Mouse (Mus musculus) frontal cortex, postnatal 14 days (tissue): ENCODE measurements around the gene Pbx4.

Source experiments
- DNase-seq, 2 experiments: peaks; one replicate each; pipeline ENCODE4 v3.0.0; 2022; ENCODE audit warnings: low spot score in 2 of 2

Gene Pbx4

DNA sequence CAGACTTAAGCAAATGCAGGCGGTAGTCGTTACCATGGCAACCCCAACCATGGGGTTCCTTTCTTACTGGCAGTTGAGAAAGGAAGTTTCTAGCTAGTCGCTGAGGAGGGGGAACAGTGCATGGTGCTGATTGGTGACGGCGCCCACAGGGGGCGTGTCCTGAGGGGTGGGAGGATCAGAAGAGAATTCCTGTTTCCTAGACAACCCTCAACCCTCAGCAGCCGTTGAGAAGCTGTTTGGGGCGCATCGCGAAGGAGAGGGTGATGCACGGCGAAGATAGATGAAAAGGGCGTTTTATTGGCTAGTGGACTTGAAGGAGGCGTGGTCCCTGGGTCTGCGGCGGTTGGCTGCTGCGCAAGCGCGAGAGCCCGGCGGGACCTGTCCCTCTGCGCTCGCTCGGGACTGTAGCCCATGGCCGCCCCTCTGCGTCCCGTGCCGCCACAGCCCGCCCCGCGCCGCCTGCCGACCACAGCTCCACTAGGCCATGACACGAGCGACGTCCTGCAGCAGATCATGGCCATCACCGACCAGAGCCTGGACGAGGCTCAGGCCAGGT lies at the start of gene Pbx4:
Gene Pbx4, plus strand, starts transcription at position 194 of the 556 bp plus-strand sequence.
- peak; percentile 92 to 97 for DNase-seq

DNA sequence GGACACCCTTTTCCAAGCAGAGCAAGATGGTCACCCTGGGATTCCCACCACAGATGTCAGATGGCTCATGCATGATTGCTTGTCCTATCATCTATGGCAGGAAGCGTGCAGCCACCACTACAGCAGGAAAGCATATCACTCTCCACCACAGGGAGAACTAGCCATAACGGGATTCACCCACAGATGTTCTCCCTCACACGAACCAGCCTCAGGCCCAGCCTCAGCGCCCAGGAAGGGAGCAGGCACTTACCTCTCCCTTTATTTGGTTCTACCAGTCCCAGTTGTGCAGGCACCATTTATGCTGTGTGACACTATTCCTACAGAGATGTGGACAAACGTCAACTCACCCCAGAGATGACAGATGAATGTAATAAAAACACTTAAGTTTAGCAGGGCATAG lies 43.2 kb upstream of the Pbx4 start:
- DNase-seq, result peak in 1 of 2 experiments; percentile 2

DNA sequence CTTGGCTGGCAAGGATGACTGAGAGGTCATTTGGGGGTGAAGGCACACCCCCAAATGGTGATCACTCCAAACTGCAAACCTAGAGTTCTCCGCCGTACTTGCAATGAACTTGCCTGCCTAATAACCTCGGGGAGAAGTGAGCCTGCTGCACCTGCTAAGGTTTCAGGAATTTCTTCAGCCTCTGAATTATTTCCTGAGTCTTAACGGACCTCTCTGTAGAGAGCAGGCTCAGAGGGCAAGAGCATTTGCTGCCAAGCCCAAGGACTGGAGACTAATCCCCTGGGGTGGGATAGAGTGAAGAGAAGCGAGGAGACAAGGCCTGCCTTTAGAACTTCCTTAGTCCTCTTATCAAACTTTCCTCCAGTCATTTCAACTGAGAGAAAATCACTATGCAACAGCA lies 42.6 kb upstream of the Pbx4 start:
- DNase-seq, result peak in 1 of 2 experiments; percentile 2

DNA sequence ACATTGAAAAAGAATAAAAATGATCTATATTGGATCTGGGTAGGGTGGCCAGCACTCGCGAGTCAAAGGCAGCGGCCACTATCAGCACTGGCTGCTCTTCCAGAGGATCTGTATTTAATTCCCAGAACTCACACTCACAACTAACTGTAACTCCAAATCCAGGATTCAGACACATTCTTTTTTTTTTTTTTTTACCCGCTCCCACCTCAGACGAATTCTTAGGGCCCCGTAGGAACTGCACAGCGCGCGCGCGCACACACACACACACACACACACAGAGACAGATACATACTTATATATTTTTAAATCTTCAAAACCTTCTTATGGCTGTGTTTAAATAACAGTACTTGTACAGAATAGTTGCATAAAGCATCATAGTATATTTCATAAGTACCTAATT lies 41.9 kb upstream of the Pbx4 start:
- peak in 1 of 2 experiments; percentile 1 for DNase-seq

DNA sequence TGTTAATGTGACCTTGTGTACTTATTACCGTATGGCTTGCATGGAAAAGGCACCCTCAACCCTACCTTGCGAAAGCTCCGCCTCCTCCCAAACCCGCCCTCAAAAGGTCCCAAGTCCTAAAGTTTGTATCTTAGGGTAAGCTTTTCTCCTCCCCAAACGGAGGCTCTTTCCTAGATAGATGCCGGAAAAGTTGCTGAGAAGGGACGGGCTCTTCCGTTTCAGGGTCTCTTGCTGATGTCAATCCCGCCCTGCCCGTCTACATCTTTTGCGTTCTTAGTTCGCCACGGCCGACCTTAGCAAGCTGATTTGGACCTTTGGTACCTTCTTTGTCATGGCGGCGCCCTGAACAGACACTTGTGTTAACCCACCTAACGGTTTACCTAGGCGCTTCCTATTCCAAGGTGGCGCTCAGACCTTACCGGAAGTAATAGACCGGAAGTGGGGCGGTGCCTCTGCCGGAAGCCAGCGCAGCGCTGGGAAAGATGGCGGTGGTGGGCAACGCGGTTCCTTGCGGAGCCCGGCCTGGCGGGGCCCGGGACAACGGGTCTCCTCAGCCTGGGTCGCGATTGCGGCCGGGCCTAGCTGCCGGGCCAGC lies 41.4 kb upstream of the Pbx4 start, which contains the start of the genes Atp13a1 and Zfp866:
Gene Atp13a1, plus strand, starts transcription at position 391 of the 595 bp plus-strand sequence.
Gene Zfp866, minus strand, starts transcription at position 406 of the 595 bp plus-strand sequence.
- DNase-seq, result peak; percentile 76 to 82

DNA sequence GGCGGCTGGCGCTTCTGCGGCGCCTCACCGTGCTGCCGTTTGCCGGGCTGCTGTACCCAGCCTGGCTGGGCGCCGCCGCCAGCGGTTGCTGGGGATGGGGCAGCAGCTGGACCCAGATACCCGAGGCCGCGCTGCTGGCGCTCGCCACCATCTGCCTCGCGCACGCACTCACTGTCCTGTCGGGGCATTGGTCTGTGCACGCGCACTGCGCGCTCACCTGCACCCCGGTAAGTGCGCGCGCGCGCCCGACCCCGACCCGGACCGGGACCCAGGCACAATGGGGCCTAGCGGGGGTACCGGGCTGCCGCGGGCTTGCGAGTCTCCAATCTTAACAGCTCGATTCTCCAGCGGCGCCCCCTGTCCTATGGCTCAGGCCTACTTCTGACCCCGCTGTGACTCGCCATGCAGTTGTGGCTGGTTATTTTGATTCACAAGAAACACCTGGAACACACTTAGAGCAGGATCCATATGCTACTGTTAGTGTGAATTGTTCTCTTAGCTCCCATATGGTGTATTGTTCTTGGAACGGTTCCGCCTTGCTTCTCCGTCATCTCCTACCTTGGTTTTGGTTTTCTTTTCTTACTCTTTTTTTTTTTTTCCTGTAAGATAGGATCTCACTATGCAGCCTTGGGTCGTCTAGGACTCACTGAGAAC lies 40.7 kb upstream of the Pbx4 start:
- no peak for DNase-seq

DNA sequence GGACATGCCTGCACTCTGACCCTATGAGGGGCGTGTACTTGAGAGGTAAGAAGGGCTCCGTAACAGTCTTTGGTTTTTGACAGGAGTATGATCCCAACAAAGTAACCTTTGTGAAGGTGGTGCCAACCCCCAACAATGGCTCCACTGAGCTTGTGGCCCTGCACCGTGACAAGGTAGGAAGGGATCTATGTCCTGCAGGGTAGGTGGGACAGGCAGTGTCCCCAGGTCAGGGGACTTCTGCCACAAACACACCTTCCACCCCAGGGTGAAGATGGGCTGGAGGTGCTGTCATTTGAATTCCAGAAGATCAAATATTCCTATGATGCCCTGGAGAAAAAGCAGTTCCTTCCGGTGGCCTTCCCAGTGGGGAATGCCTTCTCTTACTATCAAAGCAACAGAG lies 38.6 kb upstream of the Pbx4 start:
- DNase-seq, result no peak

DNA sequence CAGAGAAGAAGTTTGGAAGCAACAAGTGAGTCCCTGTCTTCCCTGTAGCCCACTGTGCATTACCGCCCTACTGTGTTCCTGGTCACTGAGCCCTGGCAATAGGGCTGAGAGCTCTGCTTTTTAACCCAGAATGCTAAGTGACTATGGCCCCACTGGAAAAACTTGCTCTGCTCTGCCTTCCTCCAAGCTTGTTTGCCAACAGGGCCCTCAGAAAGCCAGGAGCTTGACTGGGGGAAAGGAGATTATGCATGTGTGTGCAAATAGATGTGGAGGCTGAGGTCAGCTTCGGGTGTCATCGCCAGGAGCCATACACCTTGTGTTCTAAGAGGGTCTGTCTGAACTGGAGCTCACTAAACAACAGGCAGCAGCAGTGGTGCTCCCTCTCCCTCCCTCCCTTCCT lies 38.2 kb upstream of the Pbx4 start:
- no peak for DNase-seq

DNA sequence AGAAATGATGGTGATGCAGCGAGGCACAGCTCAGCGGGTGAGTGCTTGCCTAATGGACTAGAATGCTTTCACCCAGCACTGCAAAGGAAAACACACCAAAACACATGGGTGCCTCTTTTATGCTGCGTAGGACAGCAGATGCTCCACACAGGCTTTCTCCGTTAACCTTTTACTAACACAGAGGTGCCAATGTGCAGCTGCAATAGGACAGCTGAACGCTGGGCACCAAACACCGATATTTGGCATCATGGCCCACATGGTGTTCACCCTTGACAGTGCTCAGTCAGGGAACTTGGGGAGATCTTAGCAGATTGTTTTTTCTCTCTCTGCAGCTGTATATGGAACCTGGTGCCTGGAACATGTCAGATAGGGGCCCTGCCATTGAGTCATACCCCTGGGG lies 37.4 kb upstream of the Pbx4 start:
- DNase-seq, result no peak

DNA sequence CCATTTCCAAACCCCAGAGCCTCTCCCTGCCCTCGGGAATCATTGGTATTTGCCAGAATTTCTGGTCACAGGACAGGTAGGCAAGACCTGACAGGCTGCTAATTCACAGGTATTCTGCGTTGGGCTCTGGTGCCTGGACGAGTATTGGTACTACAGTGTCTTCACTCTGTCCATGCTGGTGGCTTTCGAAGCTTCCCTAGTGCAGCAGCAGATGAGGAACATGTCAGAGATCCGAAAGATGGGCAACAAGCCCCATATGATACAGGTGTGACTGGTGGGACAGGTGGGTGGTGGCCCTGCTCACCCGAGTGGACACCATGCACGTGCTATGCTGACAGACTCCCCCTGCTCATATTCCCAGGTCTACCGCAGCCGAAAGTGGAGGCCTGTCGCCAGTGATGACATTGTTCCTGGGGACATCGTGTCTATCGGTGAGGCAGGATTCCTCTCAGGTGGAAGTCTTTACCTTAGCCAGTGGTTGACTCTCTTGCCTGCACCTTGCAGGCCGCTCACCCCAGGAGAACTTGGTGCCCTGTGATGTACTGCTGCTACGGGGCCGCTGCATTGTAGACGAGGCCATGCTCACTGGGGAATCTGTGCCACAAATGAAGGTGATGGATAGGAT lies 35.5 kb upstream of the Pbx4 start:
- peak in 1 of 2 experiments; percentile 2 for DNase-seq

DNA sequence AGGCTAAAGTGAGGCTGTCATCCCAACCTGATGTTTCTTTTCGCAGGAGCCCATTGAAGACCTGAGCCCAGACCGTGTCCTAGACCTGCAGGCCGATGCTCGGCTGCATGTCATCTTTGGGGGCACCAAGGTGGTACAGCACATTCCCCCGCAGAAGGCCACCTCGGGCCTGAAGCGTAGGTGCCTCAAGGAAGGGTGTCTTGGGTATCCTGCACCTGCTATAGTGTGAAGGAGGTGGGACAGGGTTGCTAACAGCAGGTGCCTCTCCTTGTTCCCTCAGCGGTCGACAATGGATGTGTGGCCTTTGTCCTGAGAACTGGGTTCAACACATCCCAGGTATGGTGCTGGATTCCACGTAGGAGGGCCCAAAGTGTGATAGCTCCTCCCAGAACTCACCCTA lies 34.6 kb upstream of the Pbx4 start:
- no peak for DNase-seq

DNA sequence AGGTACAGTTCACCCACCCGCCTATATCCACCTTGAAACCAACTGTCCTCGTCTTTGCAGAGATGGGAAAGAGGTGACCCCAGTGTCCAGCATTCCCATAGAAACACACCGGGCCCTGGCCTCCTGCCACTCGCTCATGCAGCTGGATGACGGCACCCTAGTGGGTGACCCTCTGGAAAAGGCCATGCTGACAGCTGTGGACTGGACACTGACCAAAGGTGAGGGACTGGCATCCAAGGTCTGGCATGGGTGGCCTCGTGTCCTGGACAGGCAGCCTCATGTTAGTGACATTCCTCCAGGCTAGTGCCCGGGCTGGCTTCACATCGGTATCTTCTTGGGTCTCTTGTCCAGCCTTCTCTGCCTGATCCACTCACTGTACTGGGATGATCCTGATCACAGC lies 33.0 kb upstream of the Pbx4 start:
- no peak for DNase-seq

DNA sequence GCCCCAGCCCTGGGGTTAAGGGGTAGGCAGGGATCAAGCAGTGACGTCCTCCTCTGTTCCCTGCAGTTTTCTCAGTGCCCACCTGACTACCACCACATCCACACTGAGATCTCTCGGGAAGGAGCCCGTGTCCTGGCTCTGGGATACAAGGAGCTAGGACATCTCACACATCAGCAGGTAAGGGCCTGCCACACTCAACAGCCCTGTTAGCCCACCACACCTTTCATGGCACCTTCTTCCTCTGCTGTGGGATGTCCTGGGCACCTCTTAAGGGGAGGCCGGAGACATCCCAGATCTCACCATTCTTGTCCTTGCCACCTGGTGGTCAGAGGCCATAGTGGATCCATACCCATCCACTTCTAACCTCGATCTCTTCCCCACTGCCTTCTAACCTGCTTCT lies 32.3 kb upstream of the Pbx4 start:
- no peak for DNase-seq

DNA sequence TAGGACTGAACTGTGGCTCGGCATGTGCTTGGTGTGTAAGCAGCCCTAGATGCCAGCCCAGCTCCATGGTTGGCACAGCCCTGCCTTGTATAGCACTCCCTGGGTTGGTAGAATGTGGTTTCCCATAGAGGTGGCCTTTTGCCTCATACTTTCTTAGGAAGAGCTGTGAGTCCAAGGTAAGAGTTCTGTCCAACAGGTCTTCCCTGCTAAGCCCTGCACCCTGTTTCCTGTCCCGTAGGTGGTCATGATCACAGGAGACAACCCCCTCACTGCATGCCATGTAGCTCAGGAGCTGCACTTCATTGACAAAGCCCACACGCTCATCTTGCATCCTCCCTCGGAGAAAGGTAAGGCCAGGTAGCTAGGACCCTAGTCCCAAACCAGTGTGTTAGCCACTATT lies 30.5 kb upstream of the Pbx4 start:
- no peak for DNase-seq

DNA sequence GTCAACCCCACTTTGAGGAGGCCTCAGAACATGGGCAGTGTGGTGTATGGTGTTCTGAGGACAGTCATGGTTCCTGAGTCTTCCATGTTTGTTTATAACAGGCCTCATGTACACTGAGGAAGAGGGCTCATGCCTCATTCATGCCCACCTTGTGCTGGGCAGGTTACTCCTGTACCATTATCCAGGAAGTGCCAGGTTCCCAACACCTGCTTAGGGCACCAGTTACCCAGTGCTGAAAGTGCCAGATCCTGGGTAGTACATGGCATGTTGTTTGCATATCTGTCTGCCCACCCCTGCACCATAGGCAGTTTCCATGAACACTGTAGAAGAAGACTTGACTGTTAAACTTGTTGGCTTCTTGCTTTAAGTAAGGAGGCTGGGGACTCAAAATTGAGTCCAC lies 30.1 kb upstream of the Pbx4 start:
- no peak for DNase-seq

DNA sequence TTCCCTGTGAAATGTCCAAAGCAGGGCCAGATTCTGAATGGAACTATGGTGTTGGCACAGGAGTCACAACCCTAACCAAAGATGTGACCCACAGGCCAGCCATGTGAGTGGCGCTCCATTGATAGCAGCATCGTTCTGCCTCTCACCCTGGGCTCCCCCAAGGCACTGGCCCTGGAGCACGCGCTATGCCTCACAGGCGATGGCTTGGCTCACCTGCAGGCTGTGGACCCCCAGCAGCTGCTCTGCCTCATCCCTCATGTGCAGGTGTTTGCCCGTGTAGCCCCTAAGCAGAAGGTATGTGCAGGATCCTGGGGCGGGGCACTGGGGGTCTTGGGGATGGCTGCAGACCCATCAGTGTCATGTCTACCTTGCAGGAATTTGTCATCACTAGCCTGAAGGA lies 28.9 kb upstream of the Pbx4 start:
- DNase-seq, result peak in 1 of 2 experiments; percentile 3

DNA sequence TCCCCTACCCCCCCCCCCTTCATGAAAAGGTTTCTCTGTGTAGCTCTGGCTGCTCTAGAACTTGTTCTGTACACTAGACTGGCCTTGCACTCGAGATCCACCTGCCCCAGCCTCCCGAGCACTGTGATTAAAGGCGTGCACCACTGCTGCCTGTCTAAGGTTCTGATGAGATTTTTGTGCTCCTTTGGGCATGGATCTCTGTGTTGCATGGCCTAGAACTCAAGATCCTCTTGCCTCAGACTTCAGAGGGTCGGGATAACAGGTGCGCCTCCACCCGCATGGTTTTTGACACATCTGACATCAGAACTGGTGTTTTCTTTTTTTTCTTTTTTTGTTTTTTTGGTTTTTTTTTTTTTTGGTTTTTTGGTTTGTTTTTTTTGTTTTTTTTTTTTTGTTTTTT lies 27.8 kb upstream of the Pbx4 start:
- peak in 1 of 2 experiments; percentile 3 for DNase-seq

DNA sequence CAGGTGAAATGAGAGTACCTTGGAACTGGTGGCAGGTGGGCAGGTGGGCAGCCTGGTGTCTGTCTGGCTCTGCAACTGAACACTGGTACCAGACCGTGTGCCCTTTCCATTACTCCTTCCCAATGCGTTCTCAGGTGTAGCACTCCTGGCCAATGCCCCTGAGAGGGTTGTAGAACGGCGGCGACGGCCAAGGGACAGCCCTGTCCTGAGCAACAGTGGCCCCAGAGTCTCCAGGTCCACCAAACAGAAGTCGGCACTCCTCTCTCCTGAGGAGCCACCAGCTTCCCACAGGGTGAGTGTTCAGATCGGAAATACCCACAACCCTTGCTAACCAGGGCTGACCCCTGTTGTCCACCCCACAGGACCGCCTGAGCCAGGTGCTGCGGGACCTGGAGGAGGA lies 27.2 kb upstream of the Pbx4 start:
- peak in 1 of 2 experiments; percentile 3 for DNase-seq

DNA sequence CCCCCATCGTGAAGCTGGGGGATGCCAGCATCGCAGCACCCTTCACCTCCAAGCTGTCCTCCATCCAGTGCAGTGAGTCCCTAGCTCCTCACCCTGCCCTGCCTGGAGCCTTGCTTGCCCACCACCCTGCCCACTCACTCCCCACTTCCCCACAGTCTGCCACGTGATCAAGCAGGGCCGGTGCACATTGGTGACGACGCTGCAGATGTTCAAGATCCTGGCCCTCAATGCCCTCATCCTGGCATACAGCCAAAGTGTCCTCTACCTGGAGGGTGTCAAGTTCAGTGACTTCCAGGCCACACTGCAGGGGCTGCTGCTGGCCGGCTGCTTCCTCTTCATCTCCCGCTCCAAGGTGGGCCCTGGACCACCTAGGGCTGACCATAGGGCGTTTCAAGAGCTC lies 26.8 kb upstream of the Pbx4 start:
- no peak for DNase-seq

DNA sequence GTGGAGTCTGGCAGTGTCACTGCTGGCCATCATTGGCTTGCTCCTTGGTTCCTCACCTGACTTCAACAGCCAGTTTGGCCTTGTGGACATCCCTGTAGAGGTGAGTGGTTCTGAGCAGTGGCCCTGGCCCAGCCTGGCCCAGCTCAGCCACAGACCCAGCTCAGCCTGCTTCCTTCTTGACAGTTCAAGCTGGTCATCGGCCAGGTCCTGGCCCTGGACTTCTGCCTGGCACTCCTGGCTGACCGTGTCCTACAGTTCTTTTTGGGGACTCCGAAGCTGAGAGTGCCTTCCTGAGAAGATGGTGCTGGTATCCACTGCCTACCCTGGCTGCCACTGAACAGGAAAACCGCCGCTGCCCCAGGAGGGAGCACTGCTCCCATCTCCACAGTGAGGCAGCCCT lies 25.1 kb upstream of the Pbx4 start:
- DNase-seq, result no peak

DNA sequence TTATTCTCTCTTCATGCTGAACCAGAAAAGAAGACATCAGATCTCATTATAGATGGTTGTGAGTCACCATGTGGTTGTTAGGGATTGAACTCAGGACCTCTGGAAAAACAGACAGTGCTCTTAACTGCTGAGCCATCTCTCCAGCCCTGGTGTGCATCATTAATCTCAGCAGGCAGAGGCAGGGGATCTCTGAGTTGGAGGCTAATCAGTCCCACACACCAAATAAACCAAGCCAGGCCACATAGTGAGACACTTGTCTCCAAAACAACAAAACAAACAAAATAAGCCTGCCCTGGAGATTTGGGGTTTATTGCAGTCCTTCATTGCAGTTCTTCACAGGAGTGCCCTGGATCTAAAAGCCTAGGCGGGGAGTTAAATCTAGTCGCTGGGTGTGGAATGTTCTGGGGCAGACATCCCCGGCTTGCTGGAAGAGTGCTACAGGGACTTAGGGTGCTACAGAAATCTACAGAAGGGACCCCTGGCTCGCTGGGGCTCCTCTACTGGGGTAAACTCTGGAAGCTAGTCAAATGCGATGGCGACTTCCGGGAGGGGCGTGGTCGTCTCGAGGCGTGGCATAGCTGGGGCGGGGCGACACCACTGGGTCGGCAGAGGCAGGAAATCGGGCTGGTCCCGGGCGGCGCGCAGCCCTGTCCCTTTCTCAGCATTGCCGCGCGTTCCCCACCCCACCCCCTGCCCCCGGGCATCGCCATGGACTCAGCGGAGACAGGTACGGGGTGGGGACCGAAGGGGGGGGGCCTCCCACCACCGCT lies 24.0 kb upstream of the Pbx4 start, which contains the start of gene Gmip:
Gene Gmip, plus strand, starts transcription at position 586 of the 770 bp plus-strand sequence.
- DNase-seq, result peak in 1 of 2 experiments; percentile 56

DNA sequence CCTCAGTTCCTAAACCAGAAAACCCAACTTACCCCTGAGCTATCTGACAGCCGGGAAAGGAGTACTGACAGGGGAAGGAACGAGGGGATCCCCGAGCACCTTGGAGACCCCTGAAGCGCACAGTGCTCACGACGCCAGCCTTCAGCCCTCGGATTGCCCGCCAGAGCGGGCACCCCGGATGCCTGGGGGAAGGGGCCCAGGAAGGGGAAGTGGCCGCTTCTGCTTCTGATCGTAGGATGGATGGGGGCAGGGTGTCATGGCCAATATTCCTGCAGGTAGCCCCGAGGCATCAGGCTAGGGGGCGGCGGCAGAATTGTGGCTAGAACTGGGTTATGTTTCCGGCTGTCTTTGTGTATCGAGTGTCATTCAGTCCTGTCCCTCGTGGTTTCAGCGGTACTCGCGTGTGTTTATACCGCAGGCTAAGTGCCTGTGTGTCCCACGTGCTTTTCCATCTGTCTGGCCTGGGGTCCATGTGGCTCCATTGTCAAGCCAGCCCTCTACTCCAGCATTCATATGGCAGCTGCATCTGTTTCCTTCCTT lies 23.4 kb upstream of the Pbx4 start:
- DNase-seq, result no peak
